Mouse (Mus musculus) neural tube, embryonic 12.5 days (tissue): ENCODE measurements around the gene Prkcq. TPM values are rescaled to one million over a fixed set of nuclear protein-coding genes. Genes with fewer than 3 reads are reported as not detected.
A peak's percentile ranks its signal among the peaks of the same experiment; 100 is the strongest.

Source experiments
- ATAC-seq: fragments of 200-750 bp; cut with Nextera tagmentation; 2 replicates; pipeline ENCODE4 v1.8.0; 2017; ENCODE audit warnings: low read depth, mild to moderate bottlenecking, moderate TSS enrichment, moderate library complexity; ENCODE audit not compliant: low FRiP score
- H3K27ac ChIP-seq: fragments of 300-500 bp; sonication (generic); 2 replicates; pipeline ENCODE4 v1.5.1; 2016
- H3K27me3 ChIP-seq: fragments of 300-500 bp; sonication (generic); replicated peaks from 2 replicates; pipeline ENCODE4 v1.6.1; 2016; ENCODE audit warnings: mild to moderate bottlenecking
- H3K36me3 ChIP-seq: fragments of 300-500 bp; sonication (generic); 2 replicates; pipeline ENCODE4 v1.6.1; 2016; ENCODE audit warnings: mild to moderate bottlenecking
- H3K4me1 ChIP-seq: fragments of 300-500 bp; sonication (generic); 2 replicates; pipeline ENCODE4 v1.6.1; 2016
- H3K4me2 ChIP-seq: fragments of 300-500 bp; sonication (generic); replicated peaks from 2 replicates; pipeline ENCODE4 v1.6.1; 2016; ENCODE audit warnings: mild to moderate bottlenecking
- H3K4me3 ChIP-seq: fragments of 300-500 bp; sonication (generic); 2 replicates; pipeline ENCODE4 v1.5.1; 2016
- H3K9ac ChIP-seq: fragments of 300-500 bp; sonication (generic); 2 replicates; pipeline ENCODE4 v1.6.1; 2016; ENCODE audit warnings: mild to moderate bottlenecking
- H3K9me3 ChIP-seq: fragments of 300-500 bp; sonication (generic); 2 replicates; pipeline ENCODE4 v1.6.1; 2016; ENCODE audit warnings: mild to moderate bottlenecking
- WGBS: fragments of 180-500 bp; shearing (Covaris S2); methylation state at CpG from one replicate; pipeline ENCODE4 v1.1.7; 2016; 5-methylcytosine and 5-hydroxymethylcytosine counted together
- polyA plus RNA-seq: library from polyadenylated mRNA; unstranded; fragments of >200 nt; fragmentation: Nextera tagmentation; extraction: Ambion mirVana; gene quantifications from 2 replicates; pipeline ENCODE4 v1.2.1, GENCODE M21; 2016

Prkcq gene
- polyA plus RNA-seq, result 2.8 and 3.1 TPM in 2 replicates

- peak; percentile 80 for ATAC-seq
- Histone ChIP-seq H3K4me2 (peak within 1 kb of the TSS; percentile 92), H3K9me3 (no peaks in the 10 kb centered on the region), H3K4me3 (peak within 1 kb of the TSS; percentile 48), H3K27me3 (no peaks in the 10 kb centered on the region; the same call in 1 of the 2 replicates), H3K4me1 (peaks cover 18% of the 10 kb centered on the region), H3K9ac (peak within 1 kb of the TSS; percentile 51; the same call in 1 of the 2 replicates), H3K27ac (no peak within 1 kb of the TSS), H3K36me3 (no peaks in the 10 kb centered on the region)
- 2% methylated on average over 51 of the region's 51 CpGs for WGBS
Observed at GRCm38 (mm10) chr2:11171754-11172501, at the start of gene Prkcq. Gene Prkcq (plus strand): TSS chr2:11172108.

GRCm38 (mm10) chr2:11130881-11131280, 41.0 kb upstream of the Prkcq start:
- Histone ChIP-seq H3K27ac (no peak overlapping the region), H3K4me2 (no peak overlapping the region), H3K27me3 (no peaks in the 10 kb centered on the region), H3K9ac (no peak overlapping the region), H3K36me3 (no peaks in the 10 kb centered on the region), H3K9me3 (no peaks in the 10 kb centered on the region), H3K4me1 (no peaks in the 10 kb centered on the region), H3K4me3 (no peak overlapping the region)
- no peak for ATAC-seq
- 88% methylated on average over 12 of the region's 12 CpGs for WGBS

- no peak overlapping the region for H3K4me2 ChIP-seq
- no peaks in the 10 kb centered on the region for H3K4me1 ChIP-seq
- 73% methylated on average over 6 of the region's 6 CpGs for WGBS
- no peaks in the 10 kb centered on the region for H3K36me3 ChIP-seq
- no peak overlapping the region for H3K4me3 ChIP-seq
- no peak for ATAC-seq
- H3K27me3 ChIP-seq, result no peaks in the 10 kb centered on the region
- no peak overlapping the region for H3K9ac ChIP-seq
- H3K27ac ChIP-seq, result no peak overlapping the region
- 0 out of 2 replicates have a peak, but pooled peaks cover 6% of the 10 kb centered on the region for H3K9me3 ChIP-seq
Observed at GRCm38 (mm10) chr2:11135718-11136117, 36.2 kb upstream of the Prkcq start.

- Histone ChIP-seq H3K4me1 (no peaks in the 10 kb centered on the region), H3K27me3 (no peaks in the 10 kb centered on the region), H3K27ac (no peak overlapping the region), H3K9me3 (0 out of 2 replicates have a peak, but pooled peaks cover 6% of the 10 kb centered on the region), H3K4me3 (no peak overlapping the region), H3K4me2 (no peak overlapping the region), H3K36me3 (no peaks in the 10 kb centered on the region), H3K9ac (no peak overlapping the region)
- 91% methylated on average over 6 of the region's 6 CpGs for WGBS
- ATAC-seq, result no peak
Observed at GRCm38 (mm10) chr2:11138076-11138475, 33.8 kb upstream of the Prkcq start.

GRCm38 (mm10) chr2:11139518-11140152, 32.3 kb upstream of the Prkcq start:
- H3K36me3 ChIP-seq, result no peaks in the 10 kb centered on the region
- no peak overlapping the region for H3K4me3 ChIP-seq
- no peaks in the 10 kb centered on the region for H3K4me1 ChIP-seq
- no peak overlapping the region for H3K27ac ChIP-seq
- H3K27me3 ChIP-seq, result no peaks in the 10 kb centered on the region
- ATAC-seq, result no peak
- H3K9me3 ChIP-seq, result 0 out of 2 replicates have a peak, but pooled peaks cover 6% of the 10 kb centered on the region
- H3K9ac ChIP-seq, result no peak overlapping the region
- 92% methylated on average over 1 of the region's 1 CpGs for WGBS
- H3K4me2 ChIP-seq, result no peak overlapping the region

- no peak overlapping the region for H3K4me3 ChIP-seq
- H3K36me3 ChIP-seq, result no peaks in the 10 kb centered on the region
- H3K9me3 ChIP-seq, result 0 out of 2 replicates have a peak, but pooled peaks cover 6% of the 10 kb centered on the region
- no peaks in the 10 kb centered on the region for H3K4me1 ChIP-seq
- ATAC-seq, result no peak
- WGBS, result 90% methylated on average over 3 of the region's 3 CpGs
- H3K27me3 ChIP-seq, result no peaks in the 10 kb centered on the region
- H3K27ac ChIP-seq, result no peak overlapping the region
- no peak overlapping the region for H3K9ac ChIP-seq
- H3K4me2 ChIP-seq, result no peak overlapping the region
Observed at GRCm38 (mm10) chr2:11140385-11140784, 31.5 kb upstream of the Prkcq start.

GRCm38 (mm10) chr2:11149091-11149490, 22.8 kb upstream of the Prkcq start:
- H3K9ac ChIP-seq, result no peak overlapping the region
- no peaks in the 10 kb centered on the region for H3K4me1 ChIP-seq
- ATAC-seq, result no peak
- H3K27me3 ChIP-seq, result no peaks in the 10 kb centered on the region
- H3K4me3 ChIP-seq, result no peak overlapping the region
- no peaks in the 10 kb centered on the region for H3K36me3 ChIP-seq
- H3K27ac ChIP-seq, result no peak overlapping the region
- H3K4me2 ChIP-seq, result no peak overlapping the region
- no peaks in the 10 kb centered on the region for H3K9me3 ChIP-seq
- WGBS, result 94% methylated on average over 4 of the region's 4 CpGs

- H3K36me3 ChIP-seq, result no peaks in the 10 kb centered on the region
- no peak for ATAC-seq
- no peaks in the 10 kb centered on the region for H3K9me3 ChIP-seq
- no peaks in the 10 kb centered on the region for H3K4me1 ChIP-seq
- no peaks in the 10 kb centered on the region for H3K27me3 ChIP-seq
- no peak overlapping the region for H3K4me2 ChIP-seq
- no peak overlapping the region for H3K4me3 ChIP-seq
- no peak overlapping the region for H3K9ac ChIP-seq
- WGBS, result 83% methylated on average over 7 of the region's 7 CpGs
- H3K27ac ChIP-seq, result no peak overlapping the region
Observed at GRCm38 (mm10) chr2:11150975-11151374, 20.9 kb upstream of the Prkcq start.

GRCm38 (mm10) chr2:11151655-11152323, 20.1 kb upstream of the Prkcq start:
- no peak for ATAC-seq
- no peaks in the 10 kb centered on the region for H3K9me3 ChIP-seq
- H3K36me3 ChIP-seq, result no peaks in the 10 kb centered on the region
- H3K4me1 ChIP-seq, result no peaks in the 10 kb centered on the region
- no peak overlapping the region for H3K4me2 ChIP-seq
- H3K27me3 ChIP-seq, result no peaks in the 10 kb centered on the region
- 84% methylated on average over 6 of the region's 6 CpGs for WGBS
- H3K4me3 ChIP-seq, result no peak overlapping the region
- H3K9ac ChIP-seq, result no peak overlapping the region
- no peak overlapping the region for H3K27ac ChIP-seq

GRCm38 (mm10) chr2:11159641-11160040, 12.3 kb upstream of the Prkcq start:
- Histone ChIP-seq H3K4me1 (no peaks in the 10 kb centered on the region), H3K9me3 (no peaks in the 10 kb centered on the region), H3K27me3 (no peaks in the 10 kb centered on the region), H3K9ac (no peak overlapping the region), H3K4me2 (no peak overlapping the region), H3K4me3 (no peak overlapping the region), H3K27ac (no peak overlapping the region), H3K36me3 (no peaks in the 10 kb centered on the region)
- WGBS, result 92% methylated on average over 7 of the region's 7 CpGs
- no peak for ATAC-seq

GRCm38 (mm10) chr2:11160696-11161095, 11.2 kb upstream of the Prkcq start:
- WGBS, result 74% methylated on average over 3 of the region's 3 CpGs
- H3K4me1 ChIP-seq, result no peaks in the 10 kb centered on the region
- H3K27ac ChIP-seq, result no peak overlapping the region
- H3K9ac ChIP-seq, result no peak overlapping the region
- H3K4me3 ChIP-seq, result no peak overlapping the region
- no peaks in the 10 kb centered on the region for H3K27me3 ChIP-seq
- H3K9me3 ChIP-seq, result no peaks in the 10 kb centered on the region
- ATAC-seq, result no peak
- H3K4me2 ChIP-seq, result no peak overlapping the region
- no peaks in the 10 kb centered on the region for H3K36me3 ChIP-seq

GRCm38 (mm10) chr2:11161336-11161735, 10.6 kb upstream of the Prkcq start:
- Histone ChIP-seq H3K36me3 (no peaks in the 10 kb centered on the region), H3K4me1 (no peaks in the 10 kb centered on the region), H3K4me3 (no peak overlapping the region), H3K9ac (no peak overlapping the region), H3K9me3 (no peaks in the 10 kb centered on the region), H3K27ac (no peak overlapping the region), H3K27me3 (no peaks in the 10 kb centered on the region), H3K4me2 (no peak overlapping the region)
- 94% methylated on average over 4 of the region's 4 CpGs for WGBS
- ATAC-seq, result no peak
